Mouse (Mus musculus) spleen, adult 2 months (tissue): ENCODE data around the gene Tbl1xr1.

Experiments
- CTCF ChIP-seq: fragments of 200-500 bp; IDR thresholded peaks from 2 replicates; pipeline ENCODE4 v1.5.1; 2011; ENCODE audit warnings: mild to moderate bottlenecking, inconsistent platforms; ENCODE audit not compliant: insufficient read depth, insufficient read length, insufficient replicate concordance; ENCODE audit errors: extremely low read depth
- POLR2A ChIP-seq: fragments of 200-500 bp; IDR thresholded peaks from 2 replicates; pipeline ENCODE4 v1.6.1; 2011; ENCODE audit warnings: low read depth, low read length, inconsistent platforms

DNA sequence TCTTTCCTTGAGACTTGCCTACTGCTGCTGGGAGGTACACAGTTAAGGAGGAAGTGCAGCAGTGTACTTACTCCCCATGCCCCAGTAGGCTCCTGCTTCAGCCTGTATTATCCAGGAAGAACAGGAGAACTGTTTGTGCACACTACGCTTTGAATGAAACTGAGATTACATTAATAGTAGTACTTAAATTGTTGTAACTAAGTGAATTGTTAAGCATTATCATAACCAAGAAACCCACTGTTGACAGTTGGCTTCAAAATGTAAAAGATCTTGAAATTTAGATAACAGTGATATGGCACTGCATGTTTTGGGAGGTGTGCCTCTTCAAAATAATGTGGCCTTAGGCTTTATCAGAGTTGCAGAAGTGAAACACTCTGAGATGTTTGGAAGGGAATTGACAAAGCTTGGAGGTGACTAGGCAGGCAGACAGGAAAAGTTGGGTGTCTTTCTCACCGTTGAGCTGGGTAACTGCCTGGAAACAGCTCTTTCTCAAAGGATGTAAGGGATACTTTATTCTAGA is 62.2 kb downstream of the Tbl1xr1 start:
- no peak for TF ChIP-seq CTCF
- no peak for TF ChIP-seq POLR2A
